ENCODE assay signal across 8 mouse cellular contexts in the genomic region with DNA sequence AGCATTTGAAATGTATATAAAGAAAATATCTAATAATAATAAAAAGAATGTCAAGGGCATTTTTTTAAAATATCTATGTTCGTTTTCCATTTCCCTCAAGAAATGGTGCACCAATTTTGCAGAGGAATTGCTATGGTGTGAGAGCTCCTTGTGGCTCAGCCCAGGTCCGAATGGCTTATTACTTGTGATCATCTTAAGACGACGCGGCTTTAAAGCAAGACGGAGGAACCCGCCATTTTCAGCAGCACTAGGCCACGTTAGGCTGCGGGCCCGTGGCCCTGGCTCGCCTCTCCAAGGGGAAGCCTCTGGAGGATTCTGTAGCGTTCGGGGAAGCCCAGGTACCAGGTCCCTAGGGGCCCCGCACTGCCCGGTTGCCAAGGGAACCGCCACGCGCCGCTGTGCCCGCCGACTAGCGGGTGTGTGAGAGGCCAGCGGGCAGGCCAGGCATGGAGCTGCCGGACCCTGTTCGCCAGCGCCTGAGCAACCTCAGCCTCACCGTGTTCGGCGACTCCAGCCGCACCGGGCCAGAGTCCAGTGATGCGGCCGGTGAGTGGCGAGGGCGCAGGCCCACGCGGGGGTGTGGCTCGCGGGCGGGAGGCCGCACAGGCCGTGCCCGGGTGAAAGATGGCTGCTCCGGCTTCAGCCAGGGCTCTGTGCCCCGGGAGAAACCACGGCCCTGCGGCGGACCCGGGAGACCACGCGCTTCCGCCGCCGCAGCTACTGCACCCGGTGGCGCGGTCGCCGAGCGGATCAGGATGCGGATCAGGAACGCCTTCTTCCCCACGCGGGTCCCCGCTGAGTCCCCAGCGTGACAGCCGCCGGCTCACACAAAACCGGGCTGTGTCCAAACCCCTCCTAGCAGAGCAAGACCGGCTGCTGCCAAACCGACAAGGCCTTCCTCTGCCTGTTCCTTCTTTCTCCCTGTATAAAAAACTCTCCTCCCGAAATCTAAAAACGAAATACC. TPM values are rescaled to one million over a fixed set of nuclear protein-coding genes. Genes with fewer than 3 reads are reported as not detected.
A peak's percentile ranks its signal among the peaks of the same experiment; 100 is the strongest.
DNase-seq lines count a peak whose midpoint lies in the region; ATAC-seq lines count a peak whose summit lies in the region.

TSS of gene Tmem17 (plus strand) at position 51 of the 964 bp plus-strand sequence.

- peak within 1 kb of the TSS; percentile 84 for H3K4me3 ChIP-seq in hindbrain, embryonic 14.5 days (replicated peaks; ENCODE audit: low read length)

- 0 out of 2 replicates have a peak, but pooled peaks cover 8% of the 10 kb centered on the region for H3K4me1 ChIP-seq in hindbrain, embryonic 14.5 days (replicated peaks; ENCODE audit: control insufficient read depth, insufficient read depth, low read length)

- peak; percentile 57 for DNase-seq in T-cell, adult 2 months (ENCODE audit: low spot score)
- DNase-seq in cerebellum, postnatal 14 days = peak; percentile 95
- DNase-seq in frontal cortex, postnatal 36 days (ENCODE audit: low spot score in 2 of 2) = peak; percentile 88 to 90
- DNase-seq in hindbrain, embryonic 14.5 days (ENCODE audit: low spot score) = peak; percentile 81
- DNase-seq in layer of hippocampus, postnatal 36 days = peak; percentile 87
- DNase-seq in lung, postnatal 25 days (ENCODE audit: low spot score) = peak; percentile 89
- DNase-seq in retina, adult 2 months (ENCODE audit: low read depth, low spot score) = peak; percentile 74
- DNase-seq in thymus, postnatal 25 days = peak; percentile 75

- H3K27ac ChIP-seq in hindbrain, embryonic 14.5 days = peak within 1 kb of the TSS; percentile 99

- H3K9me3 ChIP-seq in hindbrain, embryonic 14.5 days (ENCODE audit: control insufficient read depth, low read length) = 0 out of 2 replicates have a peak, but pooled peaks cover 4% of the 10 kb centered on the region

- peak within 1 kb of the TSS; percentile 77 for H3K4me2 ChIP-seq in hindbrain, embryonic 14.5 days (replicated peaks)

- H3K27me3 ChIP-seq in hindbrain, embryonic 14.5 days (ENCODE audit: control insufficient read depth, insufficient read depth, low read length) = no peaks in the 10 kb centered on the region

- WGBS in hindbrain, embryonic 14.5 days = under 1% methylated on average over 73 of the region's 73 CpGs

- peak within 1 kb of the TSS; percentile 98 for H3K9ac ChIP-seq in hindbrain, embryonic 14.5 days

- ATAC-seq in hindbrain, embryonic 14.5 days (ENCODE audit: low FRiP score) = peak; percentile 95

- no peaks in the 10 kb centered on the region for H3K36me3 ChIP-seq in hindbrain, embryonic 14.5 days (replicated peaks; ENCODE audit: control insufficient read depth, insufficient read depth)

RNA-seq across cellular contexts. Expression of gene Tmem17, which starts in this region (rescaled TPM):
- 24.2 and 24.3 TPM in 2 replicates for polyA plus RNA-seq in hindbrain, embryonic 14.5 days (2014; fragmentation: Nextera tagmentation; extraction: Ambion mirVana)
- total RNA-seq in layer of hippocampus, postnatal 36 days (2021) = 1 to 10 TPM; 4.6 to 5.3 TPM

Comparison
In these comparisons a context has a peak if more than half of its experiments do, and no peak if none do; other contexts are left out.
1. Peak in every context shown above with its lines: DNase-seq, ATAC-seq, H3K4me3 ChIP-seq and H3K27ac ChIP-seq.